Mouse (Mus musculus) ES-E14 (cell line): ENCODE data around the gene 1700008O03Rik.

Experiments
- CHD2 ChIP-seq: IDR thresholded peaks from 2 replicates; pipeline ENCODE4 v1.6.1; 2014; ENCODE audit warnings: mild to moderate bottlenecking, low read depth, low read length, inconsistent platforms
- HCFC1 ChIP-seq: IDR thresholded peaks from 2 replicates; pipeline ENCODE4 v1.6.1; 2012; ENCODE audit warnings: low read length, inconsistent platforms, borderline replicate concordance; ENCODE audit not compliant: insufficient read depth
- MAFK ChIP-seq: IDR thresholded peaks from 2 replicates; pipeline ENCODE4 v1.6.1; 2014; ENCODE audit warnings: mild to moderate bottlenecking, low read depth, low read length, inconsistent platforms; ENCODE audit not compliant: insufficient read depth
- ZC3H11A ChIP-seq: IDR thresholded peaks from 2 replicates; pipeline ENCODE4 v1.6.1; 2012; ENCODE audit warnings: low read depth, mild to moderate bottlenecking, inconsistent platforms, low read length, borderline replicate concordance
- ZNF384 ChIP-seq: IDR thresholded peaks from 2 replicates; pipeline ENCODE4 v1.6.1; 2012; ENCODE audit warnings: low read depth, low read length, inconsistent platforms

- TF ChIP-seq ZC3H11A (no peak), HCFC1 (no peak), CHD2 (no peak), ZNF384 (no peak), MAFK (no peak)
Measured at GRCm38 (mm10) chr7:44427666-44428065, 42.0 kb upstream of the 1700008O03Rik start.
